Mouse (Mus musculus): ENCODE measurements around the gene Zfp217. TPM values are rescaled to one million over a fixed set of nuclear protein-coding genes. Genes with fewer than 3 reads are reported as not detected.

Zfp217 gene
- polyA plus RNA-seq, 1 experiment from 2014 or later: 3.2 TPM

DNA sequence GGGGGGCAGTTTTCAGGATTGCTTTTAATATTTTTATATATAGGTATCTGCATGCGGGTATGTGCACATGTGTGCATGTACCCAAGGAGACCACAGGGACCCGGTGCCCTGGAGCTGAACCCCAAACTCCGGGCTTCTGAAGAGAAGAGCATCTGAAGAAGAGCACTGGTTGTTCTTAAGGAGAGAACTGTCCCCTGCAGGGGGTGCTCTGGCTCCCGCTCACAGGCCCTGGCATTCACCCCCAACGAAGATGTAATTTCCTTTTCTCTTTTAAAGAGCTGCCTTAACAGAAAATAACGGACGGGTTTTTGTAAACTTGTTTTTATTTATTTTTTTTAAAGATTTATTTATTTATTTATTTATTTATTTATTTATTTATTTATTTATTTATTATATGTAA, 46.0 kb downstream of the Zfp217 start:
- no peak; the same call in 1 of the 2 replicates for ATAC-seq (ENCODE audit: low FRiP score)
- H3K36me3 ChIP-seq (ENCODE audit: control insufficient read depth, insufficient read depth, low read length): no peaks in the 10 kb centered on the region
- 73% methylated on average over 7 of the region's 7 CpGs for WGBS
- no peak overlapping the region for H3K4me2 ChIP-seq
- no peak overlapping the region for H3K9ac ChIP-seq (ENCODE audit: low read length)
- H3K27ac ChIP-seq (ENCODE audit: low read depth, low read length): no peak overlapping the region
- H3K9me3 ChIP-seq (ENCODE audit: control insufficient read depth, low read length): no peaks in the 10 kb centered on the region
- no peaks in the 10 kb centered on the region for H3K4me1 ChIP-seq (ENCODE audit: control insufficient read depth, insufficient read depth, low read length)
- no peak overlapping the region for H3K4me3 ChIP-seq (ENCODE audit: low read depth, low read length)
- no peaks in the 10 kb centered on the region for H3K27me3 ChIP-seq (ENCODE audit: control insufficient read depth, insufficient read depth, low read length)
- no peak for DNase-seq (ENCODE audit: low spot score, missing footprints)

DNA sequence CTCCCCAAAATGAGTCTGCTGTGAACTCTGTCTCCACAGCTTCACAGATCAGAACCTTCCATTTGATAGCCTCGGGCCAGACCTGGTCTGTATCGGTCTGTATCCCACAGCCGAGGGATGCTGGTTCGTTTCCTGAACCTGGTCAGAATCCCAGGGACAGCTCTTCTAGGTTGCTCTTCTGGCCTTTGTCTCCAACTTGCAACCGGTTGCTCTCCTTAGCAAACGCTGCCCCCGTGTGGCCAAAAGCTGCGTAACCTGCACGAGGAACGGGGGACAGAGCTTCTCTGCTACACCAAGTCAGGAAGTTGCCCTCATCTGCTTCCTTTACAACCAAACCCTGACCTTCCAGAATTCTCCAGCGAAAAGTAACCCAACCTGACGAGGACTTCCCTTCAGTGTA, 46.8 kb downstream of the Zfp217 start:
- H3K9ac ChIP-seq (ENCODE audit: low read length): no peak overlapping the region
- H3K27me3 ChIP-seq (ENCODE audit: control insufficient read depth, insufficient read depth, low read length): no peaks in the 10 kb centered on the region
- 7% methylated on average over 12 of the region's 12 CpGs for WGBS
- H3K9me3 ChIP-seq (ENCODE audit: control insufficient read depth, low read length): no peaks in the 10 kb centered on the region
- ATAC-seq (ENCODE audit: low FRiP score) (peak; percentile 56), DNase-seq (ENCODE audit: low spot score, missing footprints) (peak; percentile 100)
- H3K36me3 ChIP-seq (ENCODE audit: control insufficient read depth, insufficient read depth, low read length): no peaks in the 10 kb centered on the region
- H3K27ac ChIP-seq (ENCODE audit: low read depth, low read length): no peak overlapping the region
- H3K4me1 ChIP-seq (ENCODE audit: control insufficient read depth, insufficient read depth, low read length): no peaks in the 10 kb centered on the region
- H3K4me2 ChIP-seq: no peak overlapping the region
- H3K4me3 ChIP-seq (ENCODE audit: low read depth, low read length): no peak overlapping the region

GRCm38 (mm10) chr2:170094871-170095270, 53.0 kb downstream of the Zfp217 start:
- no peak overlapping the region for H3K4me3 ChIP-seq (ENCODE audit: low read depth, low read length)
- WGBS: 94% methylated on average over 9 of the region's 9 CpGs
- H3K9ac ChIP-seq (ENCODE audit: low read length): no peak overlapping the region
- H3K4me2 ChIP-seq: no peak overlapping the region
- ATAC-seq (ENCODE audit: low FRiP score) (no peak), DNase-seq (ENCODE audit: low spot score, missing footprints) (no peak)
- no peak overlapping the region for H3K27ac ChIP-seq (ENCODE audit: low read depth, low read length)
- H3K36me3 ChIP-seq (ENCODE audit: control insufficient read depth, insufficient read depth, low read length): no peaks in the 10 kb centered on the region
- H3K4me1 ChIP-seq (ENCODE audit: control insufficient read depth, insufficient read depth, low read length): no peaks in the 10 kb centered on the region
- no peaks in the 10 kb centered on the region for H3K9me3 ChIP-seq (ENCODE audit: control insufficient read depth, low read length)
- no peaks in the 10 kb centered on the region for H3K27me3 ChIP-seq (ENCODE audit: control insufficient read depth, insufficient read depth, low read length)

- DNase-seq (ENCODE audit: low spot score, missing footprints): peak; percentile 81
- no peak overlapping the region for H3K4me3 ChIP-seq (ENCODE audit: low read depth, low read length)
- H3K9ac ChIP-seq (ENCODE audit: low read length): no peak overlapping the region
- H3K4me2 ChIP-seq: no peak overlapping the region
- H3K9me3 ChIP-seq (ENCODE audit: control insufficient read depth, low read length): no peaks in the 10 kb centered on the region
- ATAC-seq (ENCODE audit: low FRiP score): no peak
- H3K27me3 ChIP-seq (ENCODE audit: control insufficient read depth, insufficient read depth, low read length): no peaks in the 10 kb centered on the region
- H3K4me1 ChIP-seq (ENCODE audit: control insufficient read depth, insufficient read depth, low read length): no peaks in the 10 kb centered on the region
- WGBS: 91% methylated on average over 17 of the region's 17 CpGs
- H3K27ac ChIP-seq (ENCODE audit: low read depth, low read length): no peak overlapping the region
- H3K36me3 ChIP-seq (ENCODE audit: control insufficient read depth, insufficient read depth, low read length): no peaks in the 10 kb centered on the region
Observed at GRCm38 (mm10) chr2:170094220-170094619, 53.7 kb downstream of the Zfp217 start.

DNA sequence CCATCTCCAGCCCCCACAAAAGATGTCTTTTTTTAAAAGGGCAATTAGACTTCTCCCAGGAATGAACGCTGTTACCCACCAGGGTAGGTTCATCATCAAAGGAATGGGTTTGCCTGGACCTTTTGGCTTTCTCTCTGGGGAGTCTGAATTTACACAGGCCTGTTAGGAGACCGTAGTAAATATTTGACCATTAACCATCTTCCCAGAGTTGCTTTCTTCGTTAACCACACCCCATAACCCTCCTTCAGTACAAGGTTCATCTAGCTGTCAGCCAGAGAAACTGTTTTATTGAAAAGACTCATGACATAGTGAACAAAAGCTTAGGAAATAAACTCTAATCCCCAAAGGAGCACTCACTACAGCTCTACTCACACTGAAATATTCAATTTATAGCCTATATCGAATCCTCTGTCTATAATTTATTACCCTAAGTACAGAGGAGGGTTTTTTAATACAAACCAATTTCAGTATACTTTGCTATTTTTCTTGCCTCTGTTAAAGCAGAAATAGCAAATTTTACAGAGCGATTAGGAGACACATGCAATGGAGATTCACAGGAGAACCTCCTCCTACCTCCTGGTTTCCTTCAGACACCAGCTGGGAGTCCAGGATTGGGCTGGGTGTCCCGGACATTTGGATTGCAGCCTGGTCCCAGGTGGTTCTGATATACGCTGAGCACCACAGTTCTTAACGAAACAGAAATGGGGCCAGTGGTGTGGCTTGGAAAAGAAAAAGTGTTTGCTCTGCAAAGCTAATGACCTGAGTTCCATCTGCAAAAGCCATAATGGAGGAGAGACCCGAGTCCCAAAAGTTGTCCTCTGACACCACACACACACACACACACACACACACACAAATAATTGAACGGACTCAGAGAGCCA, 56.1 kb downstream of the Zfp217 start:
- no peaks in the 10 kb centered on the region for H3K27me3 ChIP-seq (ENCODE audit: control insufficient read depth, insufficient read depth, low read length)
- no peak for ATAC-seq (ENCODE audit: low FRiP score)
- DNase-seq (ENCODE audit: low spot score, missing footprints): peak; percentile 8
- WGBS: 84% methylated on average over 10 of the region's 10 CpGs
- H3K4me1 ChIP-seq (ENCODE audit: control insufficient read depth, insufficient read depth, low read length): no peaks in the 10 kb centered on the region
- no peaks in the 10 kb centered on the region for H3K9me3 ChIP-seq (ENCODE audit: control insufficient read depth, low read length)
- H3K36me3 ChIP-seq (ENCODE audit: control insufficient read depth, insufficient read depth, low read length): no peaks in the 10 kb centered on the region
- no peak overlapping the region for H3K27ac ChIP-seq (ENCODE audit: low read depth, low read length)
- H3K4me2 ChIP-seq: no peak overlapping the region
- H3K4me3 ChIP-seq (ENCODE audit: low read depth, low read length): no peak overlapping the region
- no peak overlapping the region for H3K9ac ChIP-seq (ENCODE audit: low read length)

DNA sequence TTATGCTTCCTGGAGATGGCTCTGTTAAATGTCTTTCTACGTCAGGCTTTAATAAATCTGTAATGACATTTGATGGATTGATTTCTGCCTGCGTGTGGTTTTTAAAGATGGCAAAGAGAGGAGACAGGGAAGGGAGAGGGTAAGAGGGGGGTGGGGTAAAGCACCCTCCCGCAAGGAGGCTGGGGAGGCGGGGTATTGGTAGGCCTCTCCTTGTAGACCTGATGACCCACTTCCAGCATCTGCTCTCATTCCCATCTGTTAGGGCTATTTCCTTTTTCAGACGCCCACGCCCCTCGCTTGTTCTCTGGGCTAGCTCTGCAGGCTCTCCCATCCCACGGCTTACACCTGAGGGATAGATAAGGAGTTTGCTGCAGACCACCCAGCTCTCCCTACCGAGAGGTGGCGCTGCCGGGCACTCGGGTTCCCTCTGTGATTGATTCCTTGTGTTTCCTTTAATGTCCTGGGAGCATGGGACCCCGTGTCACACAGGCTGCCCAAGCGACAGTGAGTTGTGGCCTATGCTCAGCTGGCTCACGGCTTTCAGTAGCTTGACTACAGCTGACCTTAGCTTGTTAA, 69.4 kb downstream of the Zfp217 start:
- Histone ChIP-seq H3K4me2 (no peak overlapping the region), H3K9me3 (ENCODE audit: control insufficient read depth, low read length) (no peaks in the 10 kb centered on the region), H3K27ac (ENCODE audit: low read depth, low read length) (no peak overlapping the region), H3K9ac (ENCODE audit: low read length) (no peak overlapping the region), H3K4me3 (ENCODE audit: low read depth, low read length) (no peak overlapping the region), H3K27me3 (ENCODE audit: control insufficient read depth, insufficient read depth, low read length) (no peaks in the 10 kb centered on the region), H3K36me3 (ENCODE audit: control insufficient read depth, insufficient read depth, low read length) (no peaks in the 10 kb centered on the region), H3K4me1 (ENCODE audit: control insufficient read depth, insufficient read depth, low read length) (no peaks in the 10 kb centered on the region)
- peak; percentile 70 for DNase-seq (ENCODE audit: low spot score, missing footprints)
- ATAC-seq (ENCODE audit: low FRiP score): no peak
- WGBS: 59% methylated on average over 15 of the region's 15 CpGs

GRCm38 (mm10) chr2:170078041-170078440, 69.9 kb downstream of the Zfp217 start:
- 92% methylated on average over 10 of the region's 10 CpGs for WGBS
- Histone ChIP-seq H3K4me2 (no peak overlapping the region), H3K27ac (ENCODE audit: low read depth, low read length) (no peak overlapping the region), H3K4me1 (ENCODE audit: control insufficient read depth, insufficient read depth, low read length) (no peaks in the 10 kb centered on the region), H3K4me3 (ENCODE audit: low read depth, low read length) (no peak overlapping the region), H3K27me3 (ENCODE audit: control insufficient read depth, insufficient read depth, low read length) (no peaks in the 10 kb centered on the region), H3K9me3 (ENCODE audit: control insufficient read depth, low read length) (no peaks in the 10 kb centered on the region), H3K9ac (ENCODE audit: low read length) (no peak overlapping the region), H3K36me3 (ENCODE audit: control insufficient read depth, insufficient read depth, low read length) (no peaks in the 10 kb centered on the region)
- peak; percentile 39 for DNase-seq (ENCODE audit: low spot score, missing footprints)
- ATAC-seq (ENCODE audit: low FRiP score): no peak

GRCm38 (mm10) chr2:170076941-170077490, 70.9 kb downstream of the Zfp217 start:
- Histone ChIP-seq H3K4me3 (ENCODE audit: low read depth, low read length) (no peak overlapping the region), H3K27me3 (ENCODE audit: control insufficient read depth, insufficient read depth, low read length) (no peaks in the 10 kb centered on the region), H3K4me2 (no peak overlapping the region), H3K9me3 (ENCODE audit: control insufficient read depth, low read length) (no peaks in the 10 kb centered on the region), H3K36me3 (ENCODE audit: control insufficient read depth, insufficient read depth, low read length) (no peaks in the 10 kb centered on the region), H3K27ac (ENCODE audit: low read depth, low read length) (no peak overlapping the region), H3K9ac (ENCODE audit: low read length) (no peak overlapping the region), H3K4me1 (ENCODE audit: control insufficient read depth, insufficient read depth, low read length) (no peaks in the 10 kb centered on the region)
- DNase-seq (ENCODE audit: low spot score, missing footprints) (peak; percentile 57), ATAC-seq (ENCODE audit: low FRiP score) (no peak)
- WGBS: 80% methylated on average over 6 of the region's 6 CpGs

DNA sequence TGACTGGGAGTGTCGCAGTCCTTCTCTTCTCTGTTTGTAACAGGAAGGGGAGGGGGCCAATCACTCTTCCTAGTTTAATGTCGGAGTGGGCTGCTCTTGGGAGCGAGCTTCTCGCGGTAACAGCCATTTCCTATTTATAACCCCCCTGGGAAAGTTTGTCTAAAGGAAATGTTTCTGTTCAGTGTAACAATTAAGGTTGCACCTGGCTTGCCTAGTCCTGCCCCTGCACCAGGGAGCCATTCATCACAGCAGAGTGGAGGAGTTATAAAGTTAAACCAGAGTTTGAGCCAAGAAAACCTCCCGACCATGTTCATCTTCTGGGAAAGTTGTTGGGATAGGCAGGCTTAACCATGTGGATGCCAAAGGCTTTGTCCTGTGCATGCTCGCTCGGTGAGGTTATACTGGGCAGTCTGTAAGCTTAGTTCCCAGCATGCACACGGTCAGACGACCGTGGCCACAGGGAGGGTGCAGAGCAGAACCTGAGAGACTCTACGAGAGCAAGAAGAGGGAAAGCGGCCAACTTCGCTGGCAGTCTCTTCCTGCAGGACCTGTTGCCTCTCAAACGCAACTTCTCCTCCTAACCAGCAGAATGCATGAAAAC, 77.2 kb downstream of the Zfp217 start:
- Histone ChIP-seq H3K27me3 (ENCODE audit: control insufficient read depth, insufficient read depth, low read length) (no peaks in the 10 kb centered on the region), H3K27ac (ENCODE audit: low read depth, low read length) (no peak overlapping the region), H3K36me3 (ENCODE audit: control insufficient read depth, insufficient read depth, low read length) (no peaks in the 10 kb centered on the region), H3K4me1 (ENCODE audit: control insufficient read depth, insufficient read depth, low read length) (no peaks in the 10 kb centered on the region), H3K9ac (ENCODE audit: low read length) (no peak overlapping the region), H3K9me3 (ENCODE audit: control insufficient read depth, low read length) (no peaks in the 10 kb centered on the region), H3K4me2 (no peak overlapping the region), H3K4me3 (ENCODE audit: low read depth, low read length) (no peak overlapping the region)
- ATAC-seq (ENCODE audit: low FRiP score) (no peak), DNase-seq (ENCODE audit: low spot score, missing footprints) (peak; percentile 72)
- WGBS: 67% methylated on average over 15 of the region's 15 CpGs
